27 mouse cellular contexts compared by ENCODE assay signal in the genomic region with DNA sequence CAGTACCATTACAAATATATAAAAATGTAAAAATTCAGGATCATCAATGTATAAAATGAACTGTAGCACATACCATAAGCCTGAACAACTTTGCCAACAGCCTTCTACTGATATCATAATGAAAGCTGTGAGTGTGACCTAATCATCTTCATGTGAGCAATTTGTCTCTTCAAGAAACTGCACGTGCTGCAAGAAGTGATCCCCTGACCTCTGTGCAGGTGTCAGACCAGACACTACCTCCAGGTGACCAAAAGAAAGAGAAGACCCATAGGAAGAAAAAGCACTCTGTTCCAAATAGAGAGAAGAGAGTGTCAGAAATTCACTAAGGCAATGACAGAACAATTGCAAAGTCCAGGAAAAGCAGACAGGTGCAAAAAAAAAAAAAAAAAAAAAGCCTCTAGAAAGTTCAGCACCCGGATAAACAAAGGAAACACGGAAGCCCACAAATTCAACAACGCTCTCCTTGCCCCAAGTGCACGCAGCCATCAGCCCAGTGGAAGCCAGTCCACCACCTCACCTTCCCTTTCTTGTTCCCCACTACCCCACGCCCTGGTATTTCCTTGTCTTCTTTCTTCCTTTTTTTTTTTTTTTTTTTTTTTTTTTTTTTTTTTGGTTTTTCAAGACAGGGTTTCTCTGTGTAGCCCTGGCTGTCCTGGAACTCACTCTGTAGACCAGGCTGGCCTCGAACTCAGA.
"Had no signal": no experiment of that assay in that cellular context is flagged by ENCODE, and none has a peak within 500 bp of the region (broad histone marks: within the 10 kb centered on the region; RNA-seq: fewer than 3 reads in every experiment).

No protein-coding gene starts in this region.

- ATAC-seq: hindbrain, embryonic 16.5 days; intestine, embryonic 16.5 days; liver, embryonic 12.5 days had no signal

- H3K4me2 ChIP-seq: heart, embryonic 11.5 days; heart, embryonic 13.5 days; heart, embryonic 15.5 days; hindbrain, embryonic 12.5 days; hindbrain, embryonic 14.5 days; kidney, embryonic 15.5 days; limb, embryonic 13.5 days; limb, embryonic 15.5 days; liver, embryonic 12.5 days had no signal

- H3K27ac ChIP-seq: heart, embryonic 13.5 days; heart, embryonic 15.5 days; hindbrain, embryonic 10.5 days; hindbrain, embryonic 12.5 days; hindbrain, embryonic 14.5 days; kidney, embryonic 15.5 days; kidney, postnatal 0 days; limb, embryonic 13.5 days; limb, embryonic 15.5 days; liver, embryonic 12.5 days; liver, embryonic 14.5 days had no signal

- H3K4me1 ChIP-seq: limb, embryonic 15.5 days had no signal

- H3K27me3 ChIP-seq: heart, embryonic 13.5 days; heart, embryonic 15.5 days; hindbrain, embryonic 12.5 days; kidney, embryonic 15.5 days; limb, embryonic 13.5 days; limb, embryonic 15.5 days; liver, embryonic 12.5 days had no signal

- H3K9me3 ChIP-seq: heart, embryonic 13.5 days; heart, embryonic 15.5 days; hindbrain, embryonic 10.5 days; hindbrain, embryonic 12.5 days; kidney, embryonic 15.5 days; limb, embryonic 13.5 days; limb, embryonic 15.5 days; liver, embryonic 12.5 days had no signal

- DNase-seq: gastrocnemius, postnatal 14 days; gastrocnemius, postnatal 36 days; heart, adult 18-20 months; heart, postnatal 14 days; heart, postnatal 4 days; kidney, adult 11 months; kidney, adult 2 months; kidney, adult 9 months; kidney, postnatal 14 days; kidney, postnatal 36 days; layer of hippocampus, adult 9-11 months; layer of hippocampus, postnatal 36 days; left cerebral cortex, postnatal 4 days had no signal

- H3K9ac ChIP-seq: heart, embryonic 13.5 days; heart, embryonic 15.5 days; hindbrain, embryonic 12.5 days; hindbrain, embryonic 14.5 days; kidney, embryonic 15.5 days; limb, embryonic 13.5 days; limb, embryonic 15.5 days; liver, embryonic 12.5 days; liver, embryonic 14.5 days had no signal

- H3K4me3 ChIP-seq: heart, embryonic 13.5 days; heart, embryonic 15.5 days; hindbrain, embryonic 10.5 days; hindbrain, embryonic 12.5 days; kidney, embryonic 15.5 days; limb, embryonic 13.5 days; limb, embryonic 15.5 days; liver, embryonic 12.5 days had no signal

- H3K36me3 ChIP-seq: heart, embryonic 13.5 days; heart, embryonic 15.5 days; hindbrain, embryonic 10.5 days; hindbrain, embryonic 12.5 days; kidney, embryonic 15.5 days; limb, embryonic 13.5 days; limb, embryonic 15.5 days; liver, embryonic 12.5 days had no signal
